Mouse (Mus musculus) thymus, adult 18-20 months (tissue): Measurements from ENCODE around the gene Cyfip2.

Experiments used
- DNase-seq, 2 experiments: peaks; one replicate each; pipeline ENCODE4 v3.0.0; 2022; ENCODE audit warnings: mixed read lengths in 2 of 2

Gene Cyfip2

GRCm38 (mm10) chr11:46312523-46313035 lies at the start of gene Cyfip2:
Gene Cyfip2, minus strand, starts transcription at chr11:46312859.
- DNase-seq = peak in 1 of 2 experiments; percentile 29

GRCm38 (mm10) chr11:46360991-46361665 lies 48.5 kb upstream of the Cyfip2 start:
- DNase-seq = no peak

- no peak for DNase-seq
These were observed 45.7 kb upstream of the Cyfip2 start for GRCm38 (mm10) chr11:46358369-46358768.

GRCm38 (mm10) chr11:46349681-46350410 lies 37.2 kb upstream of the Cyfip2 start:
- no peak for DNase-seq

- no peak for DNase-seq
These were observed 35.8 kb upstream of the Cyfip2 start for GRCm38 (mm10) chr11:46348416-46348815.

- DNase-seq = no peak
These were observed 35.1 kb upstream of the Cyfip2 start for GRCm38 (mm10) chr11:46347756-46348155.

- DNase-seq = peak; percentile 35 to 66
These were observed 31.4 kb upstream of the Cyfip2 start for GRCm38 (mm10) chr11:46343886-46344546.

GRCm38 (mm10) chr11:46341960-46342359 lies 29.3 kb upstream of the Cyfip2 start:
- DNase-seq = no peak

GRCm38 (mm10) chr11:46336020-46336419 lies 23.4 kb upstream of the Cyfip2 start:
- no peak for DNase-seq

- DNase-seq = no peak
These were observed 19.6 kb upstream of the Cyfip2 start for GRCm38 (mm10) chr11:46332217-46332616.

GRCm38 (mm10) chr11:46326271-46327015 lies 13.8 kb upstream of the Cyfip2 start:
- DNase-seq = peak; percentile 66 to 84

- DNase-seq = no peak
These were observed 8.9 kb upstream of the Cyfip2 start for GRCm38 (mm10) chr11:46321559-46321958.

GRCm38 (mm10) chr11:46314534-46314933 lies 1.9 kb upstream of the Cyfip2 start:
- DNase-seq = no peak

GRCm38 (mm10) chr11:46313851-46314250 lies 1.2 kb upstream of the Cyfip2 start:
- no peak for DNase-seq

- peak; percentile 69 to 73 for DNase-seq
These were observed 746 bp downstream of the Cyfip2 start for GRCm38 (mm10) chr11:46311703-46312522.

- DNase-seq = peak in 1 of 2 experiments; percentile 66
These were observed 1.4 kb downstream of the Cyfip2 start for GRCm38 (mm10) chr11:46311181-46311702.

- no peak for DNase-seq
These were observed 2.0 kb downstream of the Cyfip2 start for GRCm38 (mm10) chr11:46310647-46311063.

GRCm38 (mm10) chr11:46309808-46310555 lies 2.7 kb downstream of the Cyfip2 start:
- DNase-seq = no peak

GRCm38 (mm10) chr11:46309111-46309741 lies 3.4 kb downstream of the Cyfip2 start:
- peak in 1 of 2 experiments; percentile 52 for DNase-seq
